19 mouse cellular contexts compared by ENCODE assay signal in the genomic region with DNA sequence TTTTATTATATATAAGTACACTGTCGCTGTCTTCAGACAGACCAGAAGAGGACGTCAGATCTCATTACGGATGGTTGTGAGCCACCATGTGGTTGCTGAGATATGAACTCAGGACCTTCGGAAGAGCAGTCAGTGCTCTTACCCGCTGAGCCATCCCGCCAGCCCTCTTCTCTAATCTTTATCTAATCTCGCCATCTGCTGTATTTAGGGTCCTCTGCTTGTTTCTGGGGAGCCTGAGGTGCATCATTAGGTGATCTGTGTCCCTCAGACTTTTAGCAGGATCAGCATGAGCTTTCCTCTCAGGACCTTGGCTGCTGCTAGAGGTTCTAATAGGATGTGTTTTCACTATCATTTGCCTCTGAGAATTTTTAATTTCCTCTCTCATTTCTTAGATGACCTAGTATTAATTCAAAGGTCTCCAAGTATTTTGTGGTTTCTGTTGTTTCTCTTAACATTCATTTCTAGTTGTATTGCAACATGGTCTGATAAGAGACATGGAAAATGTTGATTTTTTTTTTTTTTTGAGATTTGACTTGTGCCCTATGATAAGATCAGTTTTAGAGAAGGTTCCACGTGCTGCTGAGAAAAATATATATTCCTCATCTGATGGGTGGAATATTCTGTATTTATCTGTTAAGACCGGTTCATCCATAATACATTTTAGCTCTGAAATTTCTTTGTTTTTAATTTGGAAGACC. TPM values are rescaled to one million over a fixed set of nuclear protein-coding genes. Genes with fewer than 3 reads are reported as not detected.
DNase-seq lines count a peak whose midpoint lies in the region; ATAC-seq and TF ChIP-seq lines count a peak whose summit lies in the region.
"Had no signal": no experiment of that assay in that cellular context is flagged by ENCODE, and none has a peak within 500 bp of the region (broad histone marks: within the 10 kb centered on the region; RNA-seq: fewer than 3 reads in every experiment).

No protein-coding gene starts in this region.

- no peak overlapping the region for H3K4me3 ChIP-seq in liver, embryonic 11.5 days (ENCODE audit: low read depth, low read length)
- no peak overlapping the region for H3K4me3 ChIP-seq in liver, embryonic 12.5 days
- H3K4me3 ChIP-seq in liver, embryonic 16.5 days (ENCODE audit: low read depth, low read length) = no peak overlapping the region
- H3K4me3 ChIP-seq in left cerebral cortex, adult 2 months = no peak overlapping the region
- H3K4me3 ChIP-seq: embryonic facial prominence, embryonic 13.5 days; forebrain, embryonic 13.5 days; gastrocnemius, adult 2 months; heart, embryonic 12.5 days; hindbrain, embryonic 10.5 days had no signal

- no peaks in the 10 kb centered on the region for H3K9me3 ChIP-seq in liver, embryonic 11.5 days (ENCODE audit: control insufficient read depth, low read length)
- H3K9me3 ChIP-seq in liver, embryonic 12.5 days (replicated peaks) = no peaks in the 10 kb centered on the region
- H3K9me3 ChIP-seq in liver, embryonic 16.5 days (replicated peaks; ENCODE audit: control insufficient read depth, low read length) = no peaks in the 10 kb centered on the region
- H3K9me3 ChIP-seq: embryonic facial prominence, embryonic 13.5 days; forebrain, embryonic 13.5 days; heart, embryonic 12.5 days; hindbrain, embryonic 10.5 days had no signal

- peak; percentile 50 for ATAC-seq in liver, embryonic 11.5 days (replicated peaks; ENCODE audit: low FRiP score)
- peak; percentile 63 for ATAC-seq in liver, embryonic 12.5 days
- peak; percentile 50 for ATAC-seq in liver, embryonic 16.5 days (ENCODE audit: low read depth)
- ATAC-seq: forebrain, embryonic 13.5 days; forebrain, postnatal 0 days had no signal

- H3K4me1 ChIP-seq in liver, embryonic 11.5 days (replicated peaks; ENCODE audit: control insufficient read depth, insufficient read depth, low read length) = peaks cover 11% of the 10 kb centered on the region
- peaks cover 69% of the 10 kb centered on the region for H3K4me1 ChIP-seq in liver, embryonic 12.5 days
- peaks cover 23% of the 10 kb centered on the region for H3K4me1 ChIP-seq in liver, embryonic 16.5 days (ENCODE audit: control insufficient read depth, low read depth, low read length)
- H3K4me1 ChIP-seq: embryonic facial prominence, embryonic 13.5 days; forebrain, embryonic 13.5 days; heart, embryonic 12.5 days; hindbrain, embryonic 10.5 days had no signal

- H3K4me2 ChIP-seq in liver, embryonic 11.5 days = no peak overlapping the region
- H3K4me2 ChIP-seq in liver, embryonic 12.5 days = peak overlapping the region; percentile 43
- H3K4me2 ChIP-seq in liver, embryonic 16.5 days (ENCODE audit: low read depth, low read length) = no peak overlapping the region
- H3K4me2 ChIP-seq: embryonic facial prominence, embryonic 13.5 days; forebrain, embryonic 13.5 days; heart, embryonic 12.5 days; hindbrain, embryonic 14.5 days had no signal

- no peak for TF ChIP-seq CTCF in left cerebral cortex, adult 2 months (IDR thresholded peaks at IDR 0.05)

- intact Hi-C loops in left cerebral cortex, adult 2 months (cut with DNase I) = no loop called here

- no peak for DNase-seq in liver, embryonic 11.5 days (ENCODE audit: low spot score)
- no peak for DNase-seq in liver
- DNase-seq in left cerebral cortex, adult 8-10 months (ENCODE audit: low spot score in 2 of 2) = no peak
- no peak for DNase-seq in left cerebral cortex, adult 2 months (ENCODE audit: extremely low spot score in 1 of 2, low spot score in 2 of 2)
- DNase-seq in cerebellum, postnatal 4 days (ENCODE audit: low spot score in 2 of 2) = no peak
- DNase-seq: adrenal gland, postnatal 10 days; cerebellum, adult 11-12 months; cerebellum, adult 9-10 months; cerebellum, postnatal 25 days; forebrain, postnatal 0 days; gastrocnemius, adult 2 months; gastrocnemius, postnatal 25 days had no signal

- H3K9ac ChIP-seq in liver, embryonic 11.5 days (ENCODE audit: low read depth, low read length) = no peak overlapping the region
- peak overlapping the region; percentile 41; the same call in 1 of the 2 replicates for H3K9ac ChIP-seq in liver, embryonic 12.5 days
- H3K9ac ChIP-seq in liver, embryonic 16.5 days (ENCODE audit: low read depth, low read length) = 0 out of 2 replicates have a peak overlapping the region, but pooled peaks have one; percentile 24
- H3K9ac ChIP-seq: embryonic facial prominence, embryonic 13.5 days; forebrain, embryonic 13.5 days; forebrain, postnatal 0 days; heart, embryonic 12.5 days; hindbrain, embryonic 14.5 days had no signal

- peaks cover 8% of the 10 kb centered on the region; the same call in 1 of the 2 replicates for H3K36me3 ChIP-seq in liver, embryonic 11.5 days (ENCODE audit: control insufficient read depth, insufficient read depth, low read length)
- H3K36me3 ChIP-seq in liver, embryonic 12.5 days = peaks cover 56% of the 10 kb centered on the region
- peaks cover 9% of the 10 kb centered on the region for H3K36me3 ChIP-seq in liver, embryonic 16.5 days (ENCODE audit: control insufficient read depth, insufficient read depth)

- 61% methylated on average over 9 of the region's 9 CpGs for WGBS in liver, embryonic 11.5 days
- 28% methylated on average over 9 of the region's 9 CpGs for WGBS in liver, embryonic 12.5 days (ENCODE audit: insufficient replicate concordance)
- 32% methylated on average over 9 of the region's 9 CpGs for WGBS in liver, embryonic 16.5 days (ENCODE audit: insufficient replicate concordance)

- no peaks in the 10 kb centered on the region for H3K27me3 ChIP-seq in liver, embryonic 11.5 days (replicated peaks; ENCODE audit: control insufficient read depth, insufficient read depth, low read length)
- H3K27me3 ChIP-seq in liver, embryonic 12.5 days (replicated peaks) = no peaks in the 10 kb centered on the region
- H3K27me3 ChIP-seq in liver, embryonic 16.5 days (ENCODE audit: control insufficient read depth, insufficient read depth, low read depth, low read length) = no peaks in the 10 kb centered on the region
- H3K27me3 ChIP-seq: embryonic facial prominence, embryonic 13.5 days; forebrain, embryonic 13.5 days; heart, embryonic 12.5 days had no signal

- no peak overlapping the region for H3K27ac ChIP-seq in liver, embryonic 11.5 days (ENCODE audit: low read depth, low read length)
- H3K27ac ChIP-seq in liver, embryonic 12.5 days = peak overlapping the region; percentile 76
- H3K27ac ChIP-seq in liver, embryonic 16.5 days (ENCODE audit: low read length) = peak overlapping the region; percentile 82
- no peak overlapping the region for H3K27ac ChIP-seq in left cerebral cortex, adult 2 months
- H3K27ac ChIP-seq: embryonic facial prominence, embryonic 13.5 days; forebrain, embryonic 13.5 days; gastrocnemius, adult 2 months; hindbrain, embryonic 10.5 days; hindbrain, embryonic 14.5 days had no signal

RNA-seq across cellular contexts. Expression of gene Prim2, which starts 49.4 kb away (rescaled TPM):
- polyA plus RNA-seq in liver, embryonic 11.5 days (2014; fragmentation: Nextera tagmentation; extraction: Ambion mirVana) = 62.7 and 65.4 TPM in 2 replicates
- polyA plus RNA-seq in liver, embryonic 12.5 days (2016; fragmentation: Nextera tagmentation; extraction: Ambion mirVana) = 49.2 and 50.0 TPM in 2 replicates
- polyA plus RNA-seq in liver, embryonic 16.5 days (2015; fragmentation: Nextera tagmentation; extraction: Ambion mirVana) = 27.4 and 30.4 TPM in 2 replicates
- 1 to 10 TPM; 6.5 to 7.9 (median 7.4) TPM for total RNA-seq in left cerebral cortex, adult 8-10 months (2022)
- total RNA-seq in left cerebral cortex, adult 2 months (2021) = 1 to 10 TPM; 7.5 to 7.8 TPM

Comparison
In these comparisons a context has a peak if more than half of its experiments do, and no peak if none do; other contexts are left out.
1. H3K27ac ChIP-seq: peak in liver, embryonic 12.5 days (single experiment) and liver, embryonic 16.5 days (single experiment); none in liver, embryonic 11.5 days (single experiment) and left cerebral cortex, adult 2 months (single experiment).
2. Peak in every context shown above with its lines, with median percentiles within 50 percentile points of each other: ATAC-seq.